Mouse (Mus musculus) testis, adult 2 months (tissue): ENCODE data around the gene Gm11032. TPM values are rescaled to one million over a fixed set of nuclear protein-coding genes. Genes with fewer than 3 reads are reported as not detected.
A peak's percentile ranks its signal among the peaks of the same experiment; 100 is the strongest.
"Not testable (repeated sequence)": the region's sequence is repeated elsewhere in the genome, so short reads cannot be mapped to it uniquely, and the experiment has no call there.

Source experiments
- H3K27ac ChIP-seq: fragments of 200-500 bp; 2 replicates; pipeline ENCODE4 v1.5.1; 2012; ENCODE audit warnings: low read depth, low read length; ENCODE audit not compliant: control insufficient read depth, insufficient read depth
- H3K27me3 ChIP-seq: fragments of 200-500 bp; 2 replicates; pipeline ENCODE4 v1.6.1; 2012; ENCODE audit warnings: mild to moderate bottlenecking, low read length, moderate library complexity; ENCODE audit not compliant: control insufficient read depth, insufficient read depth
- H3K36me3 ChIP-seq: fragments of 200-500 bp; 2 replicates; pipeline ENCODE4 v1.6.1; 2012; ENCODE audit warnings: mild to moderate bottlenecking, low read length; ENCODE audit not compliant: control insufficient read depth, insufficient read depth
- H3K4me1 ChIP-seq: fragments of 200-500 bp; 2 replicates; pipeline ENCODE4 v1.6.1; 2012; ENCODE audit warnings: low read length; ENCODE audit not compliant: control insufficient read depth, insufficient read depth
- H3K4me3 ChIP-seq: fragments of 200-500 bp; 2 replicates; pipeline ENCODE4 v1.5.1; 2012; ENCODE audit warnings: low read depth, mild to moderate bottlenecking, low read length, moderate library complexity, mixed read lengths; ENCODE audit not compliant: control insufficient read depth
- CTCF ChIP-seq: fragments of 200-500 bp; IDR thresholded peaks from 2 replicates; pipeline ENCODE4 v1.5.1; 2012; ENCODE audit warnings: low read depth, mild to moderate bottlenecking, inconsistent platforms, low read length, moderate library complexity; ENCODE audit not compliant: control insufficient read depth, insufficient read depth, insufficient replicate concordance
- POLR2A ChIP-seq: fragments of 200-500 bp; IDR thresholded peaks from 2 replicates; pipeline ENCODE4 v1.6.1; 2012; ENCODE audit warnings: low read depth, mild to moderate bottlenecking, inconsistent platforms, low read length, moderate library complexity; ENCODE audit not compliant: control insufficient read depth
- polyA plus RNA-seq: library from polyadenylated mRNA; depleted of rRNA; stranded (reverse); fragments of >200 nt; gene quantifications from 2 replicates; pipeline ENCODE4 v1.2.3, GENCODE M21; 2012; rRNA removed

Gm11032 gene
- polyA plus RNA-seq, result not detected in 2 replicates

GRCm38 (mm10) chr11:4620017-4620485 is at the start of gene Gm11032:
TSS of gene Gm11032 (plus strand) at chr11:4620067.
- Histone ChIP-seq H3K36me3 (no peaks in the 10 kb centered on the region), H3K4me1 (peaks cover 10% of the 10 kb centered on the region; the same call in 1 of the 2 replicates), H3K27ac (peak within 1 kb of the TSS; percentile 80), H3K4me3 (peak within 1 kb of the TSS; percentile 31), H3K27me3 (no peaks in the 10 kb centered on the region)
- TF ChIP-seq POLR2A (no peak), CTCF (no peak)

- Histone ChIP-seq H3K27ac (no peak overlapping the region), H3K36me3 (no peaks in the 10 kb centered on the region), H3K4me3 (no peak overlapping the region), H3K27me3 (no peaks in the 10 kb centered on the region), H3K4me1 (no peaks in the 10 kb centered on the region)
- TF ChIP-seq POLR2A (no peak), CTCF (no peak)
Measured at GRCm38 (mm10) chr11:4571491-4571901, 48.4 kb upstream of the Gm11032 start.

- not testable (repeated sequence) for H3K36me3 ChIP-seq, H3K4me1 ChIP-seq, H3K4me3 ChIP-seq, H3K27me3 ChIP-seq, H3K27ac ChIP-seq
Measured at GRCm38 (mm10) chr11:4576090-4576732, 43.7 kb upstream of the Gm11032 start.

GRCm38 (mm10) chr11:4577079-4577478 is 42.8 kb upstream of the Gm11032 start:
- TF ChIP-seq POLR2A (no peak), CTCF (no peak)
- H3K36me3 ChIP-seq, result no peaks in the 10 kb centered on the region

DNA sequence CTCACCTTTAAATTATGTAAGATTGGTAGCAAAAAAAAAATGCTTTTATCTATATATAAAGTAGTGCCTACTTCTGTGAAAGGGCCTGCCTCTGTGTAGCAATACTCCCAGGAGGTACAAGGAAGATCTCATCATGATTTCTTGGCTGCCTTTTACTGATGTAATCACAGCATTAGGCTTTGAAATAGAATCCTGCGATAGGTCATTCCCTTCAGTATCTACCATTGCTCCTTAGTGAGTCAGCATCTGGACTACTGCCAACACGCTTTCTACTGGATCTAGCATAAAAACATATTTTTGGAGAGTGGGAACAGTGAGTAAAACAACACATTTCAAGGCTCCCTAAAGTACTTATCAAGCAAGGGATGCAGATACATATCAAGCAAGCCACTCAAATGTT is 41.2 kb upstream of the Gm11032 start:
- no peak overlapping the region for H3K27ac ChIP-seq
- no peaks in the 10 kb centered on the region for H3K4me1 ChIP-seq
- no peaks in the 10 kb centered on the region for H3K27me3 ChIP-seq
- no peaks in the 10 kb centered on the region for H3K36me3 ChIP-seq
- TF ChIP-seq POLR2A, result no peak
- TF ChIP-seq CTCF, result no peak
- no peak overlapping the region for H3K4me3 ChIP-seq

More at GRCm38 (mm10) chr11:4577079-4577478, 42.8 kb upstream of the Gm11032 start:
- H3K4me1 ChIP-seq, result no peaks in the 10 kb centered on the region
- H3K27ac ChIP-seq, result no peak overlapping the region
- no peaks in the 10 kb centered on the region for H3K27me3 ChIP-seq
- no peak overlapping the region for H3K4me3 ChIP-seq

- Histone ChIP-seq H3K27me3 (no peaks in the 10 kb centered on the region), H3K4me1 (peaks cover 3% of the 10 kb centered on the region; the same call in 1 of the 2 replicates), H3K4me3 (no peak overlapping the region), H3K36me3 (no peaks in the 10 kb centered on the region), H3K27ac (no peak overlapping the region)
- TF ChIP-seq CTCF, result no peak
- TF ChIP-seq POLR2A, result no peak
Measured at GRCm38 (mm10) chr11:4591811-4592210, 28.1 kb upstream of the Gm11032 start.

DNA sequence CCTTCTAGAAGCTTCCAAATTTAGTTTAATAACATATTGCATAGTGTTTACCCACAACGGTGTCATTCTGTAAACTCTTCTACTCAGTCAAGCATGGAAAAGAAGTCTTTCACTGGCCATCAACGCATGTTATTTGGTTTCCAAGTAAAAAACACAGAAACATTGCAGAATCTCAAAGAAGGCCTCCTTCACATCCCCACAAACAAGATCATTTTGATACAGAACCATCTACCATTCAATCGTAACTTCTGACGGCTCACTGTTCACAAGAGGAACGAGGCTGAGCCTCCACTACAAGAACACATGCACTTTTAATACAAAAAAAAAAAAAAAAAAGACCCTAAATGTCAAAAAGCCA is 26.4 kb upstream of the Gm11032 start:
- H3K27me3 ChIP-seq, result no peaks in the 10 kb centered on the region
- peaks cover 3% of the 10 kb centered on the region; the same call in 1 of the 2 replicates for H3K4me1 ChIP-seq
- peak overlapping the region; percentile 17; the same call in 1 of the 2 replicates for H3K4me3 ChIP-seq
- no peak overlapping the region for H3K27ac ChIP-seq
- no peaks in the 10 kb centered on the region for H3K36me3 ChIP-seq
- TF ChIP-seq POLR2A (no peak), CTCF (no peak)
